Mouse (Mus musculus) lung, postnatal 36 days (tissue): ENCODE measurements at regions not wholly inside any gene's neighbourhood (a gene's known extent, or its start where the extent isn't known, plus 50 kb on each side); places are given as distances from the start of the nearest gene placed in this dataset.

Experiments
- DNase-seq: peaks from one replicate; pipeline ENCODE4 v3.0.0; 2022; ENCODE audit warnings: mixed read lengths

DNA sequence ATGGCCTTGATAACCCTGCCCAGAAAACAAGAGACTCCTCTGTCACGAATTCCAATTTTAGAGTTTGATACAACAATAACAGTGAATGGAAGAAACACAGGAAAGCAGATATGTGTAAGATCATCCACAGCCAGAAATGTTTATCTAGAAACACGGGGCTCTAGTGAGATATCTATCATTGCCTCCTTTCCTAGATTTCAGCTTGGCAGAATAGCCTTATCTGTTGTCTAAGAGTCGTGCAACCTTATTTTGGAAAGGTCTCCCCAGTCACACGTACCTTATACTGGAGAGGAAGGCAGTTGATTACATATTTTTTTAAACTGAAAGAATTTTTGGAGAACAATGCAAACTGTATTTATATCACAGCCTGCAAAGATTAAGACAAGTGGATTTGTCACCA, 61.6 kb downstream of the Gm10295 start:
- DNase-seq: no peak

GRCm38 (mm10) chr7:71289266-71289665, 62.0 kb downstream of the Gm10295 start:
- DNase-seq: no peak

DNA sequence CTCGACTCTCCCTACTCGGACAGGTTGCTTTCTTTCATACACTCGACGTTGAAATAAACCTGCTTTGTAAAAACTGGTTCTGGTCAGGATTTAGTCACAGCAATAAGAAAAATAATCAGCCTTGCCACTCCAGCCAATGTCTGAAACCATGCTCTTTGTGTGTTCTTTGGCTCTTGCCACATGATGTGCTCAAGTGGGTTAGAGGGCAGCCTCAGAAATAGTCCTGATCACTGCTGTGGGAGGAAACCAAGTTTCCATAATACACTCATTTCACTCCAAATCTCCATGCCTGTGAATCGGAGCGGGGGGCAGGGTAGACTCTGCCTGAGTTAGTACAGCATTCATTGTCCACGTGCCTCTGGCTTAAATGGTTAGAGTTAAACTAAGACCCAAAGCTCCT, 63.8 kb downstream of the Gm10295 start:
- no peak for DNase-seq

- DNase-seq: no peak
Measured at GRCm38 (mm10) chr7:71284246-71284645, 67.0 kb downstream of the Gm10295 start.

DNA sequence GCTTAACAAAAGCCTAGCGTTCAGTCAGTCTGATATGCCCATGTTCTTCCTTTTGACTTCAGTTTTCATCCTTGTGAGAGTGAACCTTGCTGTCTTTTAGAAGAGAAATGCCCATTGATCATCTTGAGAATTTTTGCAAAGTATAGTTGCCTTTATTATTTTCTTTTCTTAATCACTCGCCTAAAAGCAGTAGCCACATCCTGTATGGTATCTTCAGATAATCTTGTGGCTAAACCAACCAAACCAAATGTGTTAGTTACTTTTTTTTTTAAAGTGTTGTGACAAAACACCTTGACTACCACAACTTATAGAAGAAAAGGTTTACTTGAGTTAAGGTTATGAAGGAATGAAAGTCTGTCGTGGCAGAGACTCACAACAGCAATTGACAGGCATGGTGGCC, 67.9 kb downstream of the Gm10295 start:
- no peak for DNase-seq

GRCm38 (mm10) chr7:71266101-71266500, 85.2 kb downstream of the Gm10295 start:
- DNase-seq: no peak

GRCm38 (mm10) chr7:71264115-71264514, 87.2 kb downstream of the Gm10295 start:
- peak; percentile 75 for DNase-seq

DNA sequence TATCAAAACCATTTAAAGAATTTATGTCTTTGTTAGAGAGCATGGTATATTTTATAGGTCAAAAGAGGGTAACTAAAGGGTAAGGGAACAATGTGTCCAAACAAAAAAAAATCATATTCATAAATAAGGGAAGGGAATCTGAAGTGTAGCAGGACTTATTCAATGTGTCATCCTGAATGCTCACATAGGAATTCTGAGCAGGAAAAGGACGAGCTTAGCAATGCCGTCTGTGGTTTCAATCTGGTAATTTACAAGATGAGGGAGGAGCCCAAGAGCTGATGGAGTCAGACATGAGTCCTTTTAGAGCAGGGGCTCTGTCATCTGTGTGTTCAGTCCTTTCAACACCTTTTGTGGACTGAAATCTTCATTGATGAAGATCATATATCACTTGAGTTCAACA, 101.6 kb downstream of the Gm10295 start:
- no peak for DNase-seq

DNA sequence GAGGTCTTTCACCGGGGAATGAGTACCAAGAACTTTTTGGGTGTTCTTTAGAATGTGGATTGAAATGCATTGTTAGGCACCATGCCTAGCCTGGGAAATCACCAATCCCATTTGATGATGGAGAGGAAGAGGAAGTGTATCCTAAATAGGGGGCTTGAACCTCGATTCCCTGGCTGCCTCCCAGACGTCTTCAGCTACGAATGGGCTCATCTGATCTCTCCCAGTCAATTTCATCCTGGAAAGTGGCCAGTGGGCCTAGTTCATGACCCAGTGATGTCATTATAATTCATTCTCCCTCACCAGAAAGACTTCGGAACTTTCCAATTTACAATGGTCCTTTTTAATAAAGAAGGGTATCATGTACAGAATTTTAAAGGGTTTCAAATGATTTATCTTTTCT, 102.1 kb downstream of the Gm10295 start:
- DNase-seq: peak; percentile 48

GRCm38 (mm10) chr7:71247922-71248321, 103.4 kb downstream of the Gm10295 start:
- no peak for DNase-seq

- no peak for DNase-seq
Measured at GRCm38 (mm10) chr7:71242379-71242911, 108.8 kb downstream of the Gm10295 start.

DNA sequence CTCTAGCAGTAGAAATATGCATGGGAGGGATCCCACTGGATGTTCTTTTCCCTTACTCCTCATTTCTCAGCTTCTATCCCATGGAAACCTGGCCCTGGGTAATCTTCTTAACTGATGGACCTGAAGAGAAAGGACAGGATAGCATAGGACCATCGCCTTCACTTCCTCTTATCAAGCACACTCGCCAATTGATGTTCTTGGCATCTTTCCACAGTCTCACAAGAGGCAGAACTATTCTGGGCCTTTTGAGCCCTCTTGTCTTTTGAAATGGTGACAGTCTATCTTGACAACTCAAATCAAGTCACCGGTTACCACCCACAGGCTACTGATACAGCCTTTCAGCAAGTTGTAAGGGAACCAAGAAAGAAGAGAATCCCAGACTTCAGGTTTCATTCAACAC, 112.1 kb downstream of the Gm10295 start:
- DNase-seq: no peak

- DNase-seq: no peak
Measured at GRCm38 (mm10) chr7:71236334-71236733, 115.0 kb downstream of the Gm10295 start.

GRCm38 (mm10) chr7:71234176-71234769, 117.0 kb downstream of the Gm10295 start:
- DNase-seq: no peak

DNA sequence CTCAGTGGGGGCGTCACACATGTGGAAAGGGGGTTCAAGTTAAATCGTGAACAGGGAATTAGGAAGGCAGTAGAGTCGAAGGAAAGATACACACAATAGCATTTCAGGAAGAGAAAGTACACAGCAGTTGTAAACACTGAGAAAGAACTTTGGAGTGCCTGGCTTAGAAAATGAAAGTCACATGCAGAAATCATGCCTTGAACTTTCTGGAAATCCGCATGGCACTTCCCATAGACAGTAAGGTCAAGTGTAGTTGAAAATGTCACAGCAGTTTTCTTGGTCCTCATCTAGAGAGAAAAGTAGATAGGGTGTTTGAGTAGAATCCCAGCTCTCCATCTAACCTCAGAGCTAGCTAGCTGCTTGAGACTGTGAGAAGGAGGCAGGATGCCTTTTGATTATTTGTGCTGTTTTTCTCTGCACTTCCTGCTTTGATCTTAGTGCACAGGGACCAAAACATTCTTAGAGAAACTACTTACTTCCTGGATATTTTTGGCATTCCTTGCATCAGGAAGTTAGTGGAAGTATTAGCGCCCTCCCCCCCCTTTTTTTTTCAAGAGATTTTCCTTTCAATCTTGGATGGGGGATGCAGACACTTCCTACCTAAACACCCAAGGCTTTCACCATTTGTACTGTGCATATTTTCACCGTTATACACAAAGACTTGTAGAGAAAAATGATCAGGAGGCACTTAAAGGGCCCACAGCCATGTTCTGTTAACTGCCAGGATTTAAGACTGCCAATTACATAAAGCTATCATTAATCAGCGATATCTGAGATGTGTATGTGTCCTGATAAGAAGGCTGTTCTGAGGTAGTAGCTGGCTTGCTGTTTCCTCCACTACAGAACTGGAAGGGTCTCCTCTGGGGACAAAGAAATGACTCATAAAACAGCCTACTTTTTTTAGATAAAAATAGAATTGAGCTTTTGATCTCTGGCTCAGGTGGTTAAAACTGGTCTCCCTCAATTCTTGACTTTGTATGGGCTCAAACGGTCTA, 118.2 kb downstream of the Gm10295 start:
- DNase-seq: no peak

DNA sequence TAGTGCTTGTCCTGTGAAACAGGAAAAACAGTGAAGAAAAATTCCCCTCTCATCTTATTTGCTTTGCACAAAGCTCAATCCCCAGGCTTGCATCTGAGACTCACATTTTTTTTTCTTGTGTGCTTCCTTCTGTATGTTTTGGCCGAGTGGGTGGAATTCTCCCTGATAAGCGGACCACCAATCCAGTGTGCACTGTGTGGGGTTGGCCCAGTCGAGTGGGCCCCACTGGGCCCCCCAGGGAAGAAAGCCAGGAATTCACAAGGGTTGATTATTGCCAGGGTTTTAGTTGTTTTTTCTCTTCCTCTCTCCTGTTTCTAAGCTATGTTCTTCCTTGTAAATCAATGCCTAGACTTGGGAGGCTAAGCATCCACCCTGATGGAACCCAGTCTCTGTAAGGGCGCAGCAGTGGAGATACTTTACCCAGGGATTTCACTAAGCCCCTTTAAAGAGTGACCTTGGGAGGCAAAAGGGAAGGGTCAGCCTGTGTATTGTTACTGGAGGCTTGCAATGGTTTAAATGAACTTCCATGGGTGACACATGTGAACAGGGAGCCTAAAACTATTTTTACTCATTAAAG, 120.3 kb downstream of the Gm10295 start:
- DNase-seq: no peak

- DNase-seq: no peak
Measured at GRCm38 (mm10) chr7:71229183-71229582, 122.1 kb downstream of the Gm10295 start.

- no peak for DNase-seq
Measured at GRCm38 (mm10) chr7:71224320-71224865, 126.9 kb downstream of the Gm10295 start.

DNA sequence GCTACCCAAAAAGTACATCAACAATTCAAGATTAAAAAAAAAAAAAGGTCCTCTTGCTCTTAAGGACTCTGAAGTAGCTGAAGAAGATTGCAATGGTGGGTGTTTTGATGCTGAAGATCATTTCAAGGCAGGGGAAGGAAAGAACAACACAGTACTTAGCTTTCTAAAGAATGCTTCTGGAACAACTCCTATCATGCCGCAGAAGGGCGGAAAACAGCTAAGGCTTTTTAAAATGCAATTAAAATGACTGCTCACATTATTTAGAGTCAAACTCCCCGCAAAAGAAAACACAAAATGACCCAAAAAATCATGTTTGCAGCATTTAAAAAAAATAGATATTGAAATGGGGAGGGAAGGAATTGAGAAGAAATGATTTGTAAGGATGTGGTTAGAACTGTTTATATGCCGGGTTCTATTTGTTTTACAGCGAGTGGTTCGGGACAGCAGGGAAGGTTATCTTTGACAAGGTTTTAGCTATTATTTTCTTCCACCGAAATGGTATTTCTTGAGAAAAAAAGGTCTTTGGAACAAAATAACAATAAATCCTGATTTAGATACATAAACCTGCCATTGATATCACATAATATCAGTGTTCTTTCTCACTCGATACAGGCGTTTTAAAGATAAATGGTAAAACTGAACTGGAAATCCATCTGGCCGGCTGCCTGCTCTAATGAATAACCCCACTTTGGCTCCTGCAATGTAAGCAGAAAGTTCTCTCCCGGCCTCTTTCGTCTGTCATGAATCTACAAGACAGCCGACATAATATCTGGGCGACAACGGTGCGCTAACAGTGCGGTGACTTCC, 127.6 kb downstream of the Gm10295 start:
- peak; percentile 33 for DNase-seq

DNA sequence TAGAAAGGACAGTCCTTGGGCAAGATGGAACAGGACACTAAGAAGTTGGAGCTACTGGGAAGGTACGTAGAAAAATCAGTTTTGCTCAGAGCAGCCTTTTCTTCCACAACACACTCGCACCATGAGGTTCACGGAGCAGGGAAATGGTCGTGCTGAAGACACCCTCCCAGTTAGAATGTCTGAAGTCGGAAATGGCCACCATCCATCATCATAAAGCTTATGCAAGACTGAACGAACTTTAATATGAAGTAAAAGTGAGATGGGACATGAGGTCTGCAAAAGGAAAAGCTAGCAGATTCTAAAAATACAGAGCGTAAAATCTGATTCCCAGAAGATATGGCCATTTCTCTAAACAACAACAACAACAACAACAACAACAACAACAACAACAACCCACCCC, 133.9 kb downstream of the Gm10295 start:
- peak; percentile 20 for DNase-seq

- peak; percentile 80 for DNase-seq
Measured at GRCm38 (mm10) chr7:71216808-71217207, 134.5 kb downstream of the Gm10295 start.

DNA sequence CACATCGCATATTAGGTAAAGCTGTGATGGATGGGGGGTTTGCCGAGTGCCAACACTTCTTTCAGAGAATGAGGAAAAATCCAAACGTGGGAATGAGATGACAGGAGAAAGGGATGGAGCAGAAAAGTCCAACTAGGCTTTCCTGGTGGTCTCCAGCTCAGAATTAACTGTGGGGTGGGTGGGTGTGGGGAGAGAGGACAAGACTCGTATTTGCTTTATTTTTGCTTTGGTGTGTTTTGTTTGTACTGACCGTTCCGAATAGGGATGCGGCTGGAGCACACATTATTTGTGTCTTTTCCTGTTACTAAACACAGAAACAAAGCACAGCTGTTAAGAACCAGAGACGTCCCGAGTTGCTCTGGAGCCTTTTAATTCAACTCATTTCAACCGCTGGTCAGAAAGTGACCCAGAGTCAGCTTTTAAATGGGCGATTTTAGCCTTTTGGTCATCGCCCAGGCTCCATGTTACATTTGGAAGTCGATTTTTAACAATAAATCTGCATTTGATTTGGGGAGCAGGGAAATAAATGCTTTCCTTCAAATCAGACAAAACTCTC, 136.7 kb downstream of the Gm10295 start:
- peak; percentile 48 for DNase-seq
